Mouse (Mus musculus) cerebellum, postnatal 4 days (tissue): Measurements from ENCODE around the gene Scfd2.

Experiments used
- DNase-seq, 2 experiments: peaks; one replicate each; pipeline ENCODE4 v3.0.0; 2022; ENCODE audit warnings: low spot score in 2 of 2, mixed read lengths in 1 of 2

Scfd2 gene

GRCm38 (mm10) chr5:74311865-74312264 is 219.7 kb downstream of the Scfd2 start:
- no peak for DNase-seq

DNA sequence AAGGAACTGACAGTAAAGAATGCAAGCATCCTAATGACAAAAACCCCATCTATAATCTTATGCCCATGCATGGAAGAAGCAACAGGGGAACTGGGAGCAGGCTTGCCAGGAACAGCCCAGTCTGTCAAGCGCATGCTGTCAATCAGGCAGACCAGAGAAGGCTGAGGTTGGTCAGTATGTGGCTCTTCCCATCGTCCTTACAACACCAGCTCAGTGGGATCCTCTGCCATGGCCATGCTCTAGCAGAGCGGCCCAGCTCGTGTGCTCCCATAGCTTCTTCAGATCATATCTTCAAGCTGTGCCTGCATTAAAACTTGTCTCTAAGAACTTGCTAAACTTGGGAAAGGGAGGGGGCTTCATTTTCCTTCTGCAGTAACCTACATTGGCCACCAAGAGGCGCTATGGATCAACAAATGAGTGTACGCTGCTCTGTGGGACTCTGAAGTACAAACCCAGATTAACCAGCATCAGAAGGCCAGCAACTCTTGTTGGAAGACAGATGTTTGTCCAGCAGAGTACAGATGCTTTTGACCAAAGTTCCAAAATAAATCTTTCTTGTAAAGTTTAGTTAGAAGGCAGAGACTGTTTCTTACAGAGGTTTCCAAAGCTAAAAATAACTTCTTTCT is 220.2 kb downstream of the Scfd2 start:
- peak in 1 of 2 experiments; percentile 55 for DNase-seq

- DNase-seq: no peak
These were observed 221.5 kb downstream of the Scfd2 start for GRCm38 (mm10) chr5:74310101-74310500.

- no peak for DNase-seq
These were observed 224.3 kb downstream of the Scfd2 start for GRCm38 (mm10) chr5:74307242-74307641.

DNA sequence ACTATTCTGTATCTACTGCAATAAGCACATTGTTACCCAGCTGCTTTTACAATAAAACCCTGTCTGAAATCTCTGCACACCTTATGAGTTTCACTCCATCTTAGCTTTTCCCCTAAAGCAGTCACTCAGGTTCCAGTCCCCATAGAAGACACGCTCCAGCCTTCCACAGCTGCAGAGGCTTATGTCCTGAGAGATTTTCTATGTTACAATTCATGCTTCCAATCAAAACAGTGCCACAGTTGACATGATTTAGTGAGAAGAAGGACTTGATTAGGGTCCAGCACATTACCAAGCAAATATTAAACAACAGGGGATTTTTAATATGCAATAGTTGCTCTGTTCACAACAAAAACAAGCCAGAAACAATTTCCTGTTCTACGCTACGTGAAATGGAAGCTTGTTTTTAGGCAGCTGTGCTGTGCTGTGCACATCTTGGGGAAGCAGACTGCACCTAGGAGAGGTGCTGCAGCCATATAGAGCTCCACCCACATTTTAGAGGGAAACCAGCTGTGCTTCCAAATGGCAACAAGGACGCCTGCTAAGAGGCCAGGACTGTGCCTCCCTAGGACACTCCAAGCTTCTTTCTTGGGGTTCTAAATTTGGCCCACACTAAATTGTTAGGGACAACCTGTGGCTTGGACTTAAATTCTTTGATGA is 225.9 kb downstream of the Scfd2 start:
- DNase-seq: no peak

DNA sequence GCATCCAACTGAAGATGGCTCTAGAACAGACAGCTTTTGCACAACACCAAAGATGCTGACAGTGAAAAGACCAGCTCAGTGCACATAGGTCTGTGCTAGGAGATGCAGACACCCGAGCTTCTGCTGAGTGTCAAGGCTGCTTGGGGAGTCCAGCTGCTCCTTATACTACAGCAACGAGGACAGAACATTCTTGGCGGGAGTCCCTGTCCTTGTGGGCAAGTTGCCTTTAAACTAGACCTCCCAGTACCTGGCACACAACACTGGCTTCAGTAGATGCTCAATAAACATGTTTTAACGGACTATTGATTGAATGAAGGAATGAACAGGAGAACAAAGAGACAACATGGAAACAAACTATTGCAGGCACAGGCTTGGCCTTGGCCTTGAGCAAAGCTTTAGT is 226.8 kb downstream of the Scfd2 start:
- no peak for DNase-seq

DNA sequence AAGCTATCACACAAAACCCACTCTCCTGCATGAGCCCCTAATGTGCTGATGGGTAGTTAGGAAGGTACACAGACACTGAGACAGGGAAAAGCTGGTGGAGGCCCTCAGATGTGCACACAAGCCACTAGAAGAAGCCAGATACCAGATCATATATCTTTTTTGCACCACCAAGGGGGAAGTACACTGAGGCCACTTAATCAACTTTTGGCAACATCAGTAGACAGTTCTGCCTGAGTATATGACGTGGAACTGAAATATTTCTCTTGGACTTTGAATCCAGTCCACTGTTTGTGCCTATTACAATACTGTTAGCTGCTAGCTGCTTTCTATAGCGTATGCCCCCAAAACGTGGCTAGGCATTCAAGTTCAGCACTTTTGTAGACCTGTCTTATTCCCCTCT is 229.2 kb downstream of the Scfd2 start:
- no peak for DNase-seq

DNA sequence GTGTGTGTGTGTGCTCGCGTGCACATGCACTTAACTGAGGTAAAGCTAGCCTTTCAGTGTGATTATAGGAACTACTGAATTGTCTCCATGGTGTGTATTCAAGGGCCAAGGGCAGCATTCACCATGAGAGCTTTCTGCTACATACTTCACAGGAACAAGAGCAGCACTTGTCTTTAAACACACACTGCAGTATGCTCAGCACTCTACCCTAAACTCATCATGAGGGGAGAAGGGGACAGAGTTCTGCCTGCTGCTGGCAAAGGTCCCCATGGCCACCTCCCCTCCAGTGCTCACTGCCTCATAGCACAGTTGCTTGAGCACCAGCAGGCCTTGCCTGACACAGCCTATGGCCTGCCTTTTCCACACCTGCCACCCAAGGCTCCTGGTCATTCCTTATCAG is 230.1 kb downstream of the Scfd2 start:
- DNase-seq: no peak

DNA sequence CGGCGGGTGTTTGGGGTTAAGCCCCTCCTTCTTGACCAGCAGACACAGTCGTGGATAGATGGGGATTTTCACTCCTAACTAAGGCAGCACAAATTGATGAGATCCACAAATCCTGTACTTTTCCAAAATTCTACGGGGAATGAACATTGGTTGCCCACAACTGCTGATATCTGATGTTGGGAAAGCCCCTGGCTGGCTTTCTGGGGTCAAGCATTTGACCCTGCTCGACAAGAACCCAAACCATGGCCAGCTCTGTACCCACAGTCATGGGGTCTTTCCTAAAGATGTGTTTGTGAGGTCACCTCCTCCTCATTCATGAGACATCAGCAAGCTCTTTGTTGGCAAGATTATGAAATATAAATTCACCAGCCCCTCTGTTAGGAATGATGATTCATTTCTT is 230.6 kb downstream of the Scfd2 start:
- no peak for DNase-seq

GRCm38 (mm10) chr5:74300140-74300539 is 231.4 kb downstream of the Scfd2 start:
- no peak for DNase-seq

GRCm38 (mm10) chr5:74297113-74297512 is 234.4 kb downstream of the Scfd2 start:
- no peak for DNase-seq

DNA sequence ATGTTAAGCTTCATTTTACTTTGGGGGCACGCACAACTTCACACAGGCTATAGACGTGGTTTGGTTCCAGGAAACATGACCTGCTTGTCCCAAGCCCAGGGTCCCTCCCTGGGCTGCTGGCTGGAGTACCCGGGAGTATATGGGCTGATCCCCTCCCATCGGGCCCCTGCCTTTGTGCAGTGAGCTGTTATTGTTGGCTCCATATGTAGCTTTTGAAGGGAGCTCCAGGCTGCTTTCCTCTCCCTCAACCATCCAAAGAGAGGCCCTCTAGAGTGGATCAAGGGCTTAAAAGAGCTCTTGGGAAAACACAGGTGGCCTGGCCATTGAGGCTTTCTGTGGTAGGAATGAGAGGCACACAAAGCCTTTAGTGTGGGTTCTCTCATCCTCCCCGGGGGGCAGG is 235.5 kb downstream of the Scfd2 start:
- no peak for DNase-seq

GRCm38 (mm10) chr5:74293513-74293912 is 238.0 kb downstream of the Scfd2 start:
- DNase-seq: no peak

DNA sequence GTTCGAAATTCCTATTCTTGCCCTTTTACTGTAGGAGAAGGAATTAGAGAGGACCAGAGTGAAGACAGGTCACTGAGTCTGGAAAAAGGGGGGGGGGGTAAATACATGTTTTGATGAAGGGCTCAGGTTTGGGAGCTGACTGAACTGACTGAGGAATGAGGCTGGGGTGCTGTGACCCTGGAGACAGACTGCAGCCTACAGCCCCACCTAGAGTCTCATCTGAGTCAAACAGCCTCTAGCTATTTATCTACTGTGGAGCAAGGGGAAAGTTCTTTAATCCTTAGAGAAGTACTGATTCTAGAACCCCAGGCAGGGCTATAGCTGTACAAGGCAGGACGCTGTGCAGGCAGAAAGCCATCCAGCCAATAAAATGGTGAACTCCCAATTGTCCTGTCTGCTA is 239.5 kb downstream of the Scfd2 start:
- no peak for DNase-seq

DNA sequence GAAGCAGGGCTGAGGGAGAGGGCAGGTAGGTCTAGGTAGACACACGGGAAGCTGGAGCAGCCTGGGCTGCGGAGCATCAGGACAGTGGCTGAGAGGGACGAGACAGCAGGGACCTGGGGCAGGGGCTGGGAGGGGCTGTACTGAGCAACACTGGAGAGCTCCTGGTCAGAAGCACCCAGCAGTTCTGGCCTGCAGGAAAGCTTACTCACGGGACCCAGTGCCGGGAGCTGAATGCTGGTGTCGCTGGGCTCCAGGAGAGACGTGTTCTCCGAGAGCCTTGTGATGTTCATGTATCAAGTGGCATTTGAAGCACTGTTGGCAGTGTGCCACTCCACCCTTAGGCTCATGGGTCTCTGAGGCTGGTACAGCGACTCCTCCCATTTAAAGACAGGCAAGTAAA is 240.0 kb downstream of the Scfd2 start:
- DNase-seq: no peak

- DNase-seq: no peak
These were observed 241.6 kb downstream of the Scfd2 start for GRCm38 (mm10) chr5:74289957-74290356.

GRCm38 (mm10) chr5:74288206-74288605 is 243.4 kb downstream of the Scfd2 start:
- DNase-seq: no peak

DNA sequence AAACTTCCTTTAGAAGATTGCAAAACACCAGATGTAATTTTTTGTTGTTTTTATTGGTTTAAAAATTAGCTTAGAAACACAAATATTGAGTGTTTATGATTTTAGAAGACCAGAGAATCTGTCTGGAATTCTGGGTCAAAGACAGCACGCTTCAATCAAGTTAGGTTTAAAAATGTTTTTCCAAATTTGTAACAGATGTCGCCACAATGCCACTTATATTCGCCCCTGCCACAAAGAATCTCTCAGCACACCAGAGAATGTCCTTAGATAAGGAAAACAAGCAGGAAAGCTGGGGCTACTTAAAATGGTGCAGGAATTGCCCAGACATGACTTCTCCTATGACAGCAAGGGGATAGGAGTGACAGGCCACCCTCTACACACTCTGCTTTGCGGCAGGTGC is 245.3 kb downstream of the Scfd2 start:
- no peak for DNase-seq

GRCm38 (mm10) chr5:74285764-74286163 is 245.8 kb downstream of the Scfd2 start:
- no peak for DNase-seq

DNA sequence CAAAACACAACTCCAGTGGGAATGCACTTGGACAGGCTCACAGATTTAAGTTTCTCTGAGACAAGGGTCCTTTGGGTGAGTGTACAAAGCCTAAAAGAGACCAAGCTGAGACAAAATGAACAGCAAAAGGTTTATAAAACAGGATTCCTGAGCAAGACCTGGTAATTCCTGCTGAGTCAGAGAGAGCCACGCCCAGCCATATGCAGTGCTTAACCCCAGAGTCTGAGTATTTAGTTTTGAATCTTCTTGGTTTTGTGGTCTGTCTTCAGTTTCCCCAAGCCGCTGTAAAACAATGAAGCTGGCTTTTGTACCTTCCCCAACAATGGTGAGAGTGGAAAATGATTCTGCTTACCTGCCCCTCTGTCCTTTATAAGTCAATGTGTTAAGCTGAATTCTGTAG is 246.3 kb downstream of the Scfd2 start:
- DNase-seq: no peak

DNA sequence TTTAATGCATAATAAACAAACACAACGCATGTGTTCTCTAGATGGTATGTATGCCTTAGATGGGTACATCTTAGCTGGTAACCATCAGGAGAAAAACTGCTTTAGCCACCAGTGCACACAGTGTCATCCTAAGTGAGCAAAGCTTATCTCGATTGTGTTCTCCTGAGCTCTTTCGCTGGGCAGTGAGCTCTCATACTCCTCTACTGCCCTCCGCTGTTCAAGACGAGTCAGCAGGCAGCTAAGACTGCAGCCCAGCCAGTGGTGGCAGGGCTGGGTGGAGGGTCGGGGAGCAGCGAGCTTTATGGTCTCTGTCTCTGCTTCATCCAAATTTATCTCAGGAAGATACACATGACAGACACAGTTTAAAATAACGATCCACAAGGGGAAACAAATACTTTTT is 248.0 kb downstream of the Scfd2 start:
- DNase-seq: no peak

GRCm38 (mm10) chr5:74281480-74281879 is 250.1 kb downstream of the Scfd2 start:
- no peak for DNase-seq

DNA sequence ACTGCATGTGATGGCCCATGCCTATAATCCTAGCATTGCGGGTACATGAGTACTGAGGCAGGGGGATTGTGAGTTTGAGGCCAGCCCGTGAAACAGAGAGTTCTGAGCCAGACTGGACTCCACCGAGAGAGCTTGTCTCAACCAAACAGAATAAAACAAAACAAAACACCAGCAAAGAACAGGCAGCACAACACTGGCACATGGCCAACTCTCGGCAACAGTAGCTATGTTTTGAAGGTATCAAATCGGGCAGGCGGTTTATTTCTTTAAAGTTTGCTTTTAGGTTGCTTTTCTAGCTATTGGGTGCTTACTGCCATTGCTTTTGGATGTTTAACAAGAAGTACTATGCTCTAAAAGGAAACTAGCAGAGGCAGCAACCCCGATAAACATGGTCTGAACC is 251.9 kb downstream of the Scfd2 start:
- no peak for DNase-seq

DNA sequence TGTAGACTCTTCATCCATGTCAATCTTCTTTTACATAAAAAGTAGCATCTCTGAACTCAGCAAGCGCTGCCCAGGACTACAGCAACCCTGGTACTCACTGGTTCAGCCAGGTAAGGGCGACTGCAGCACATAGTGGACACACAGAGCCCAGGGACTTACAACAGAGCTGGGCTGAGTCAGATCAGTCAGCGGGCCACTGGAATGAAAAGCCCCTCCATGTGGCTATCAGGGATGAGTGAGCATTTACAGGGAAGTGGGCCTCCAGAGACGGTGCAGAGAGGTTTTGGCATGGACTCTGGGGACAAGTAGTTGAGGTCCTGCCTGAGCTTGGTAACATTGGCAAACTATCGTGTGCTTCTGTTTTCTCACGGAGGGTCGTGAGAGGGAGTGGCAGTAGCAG is 253.1 kb downstream of the Scfd2 start:
- no peak for DNase-seq
